Mouse (Mus musculus) E14TG2a.4 (cell line): ENCODE measurements at regions not wholly inside any gene's neighbourhood (a gene's known extent, or its start where the extent isn't known, plus 50 kb on each side); places are given as distances from the start of the nearest gene placed in this dataset.

Experiments used
- CTCF ChIP-seq: conservative IDR thresholded peaks from 2 replicates; pipeline ENCODE4 v1.5.1; 2014; ENCODE audit warnings: low read length
- NANOG ChIP-seq: IDR thresholded peaks from 2 replicates; pipeline ENCODE4 v1.6.1; 2014; ENCODE audit warnings: borderline replicate concordance, low read length, mixed read lengths

DNA sequence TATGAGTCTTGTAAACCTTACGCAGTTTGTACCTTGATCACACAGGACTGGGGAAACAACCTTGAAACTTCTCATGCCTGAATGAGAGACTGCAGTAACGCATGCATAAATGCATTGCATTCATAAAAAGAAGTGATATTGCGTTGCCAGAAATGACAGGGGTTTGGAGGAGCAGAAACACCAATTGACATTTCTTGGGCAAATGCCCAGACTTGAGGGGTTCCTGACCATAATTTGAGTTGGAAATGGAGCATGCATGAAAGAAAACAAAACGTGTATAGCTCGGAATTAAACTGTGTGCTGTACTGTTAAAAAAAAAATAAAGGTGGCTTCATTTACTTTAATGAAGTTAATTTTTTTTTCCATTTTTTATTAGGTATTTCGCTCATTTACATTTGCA, 122.4 kb upstream of the Rmdn2 start:
- TF ChIP-seq CTCF = no peak
- no peak for TF ChIP-seq NANOG
